Mouse (Mus musculus): ENCODE data around the gene Srd5a2. TPM values are rescaled to one million over a fixed set of nuclear protein-coding genes. Genes with fewer than 3 reads are reported as not detected.

The Srd5a2 gene
- polyA plus RNA-seq, 1 experiment: 0.11 TPM

- no peak overlapping the region for H3K27ac ChIP-seq (ENCODE audit: control insufficient read depth, insufficient read depth, low read length)
- no peaks in the 10 kb centered on the region for H3K27me3 ChIP-seq (ENCODE audit: control insufficient read depth, insufficient read depth, low read length)
- TF ChIP-seq CTCF (IDR thresholded peaks at IDR 0.05; ENCODE audit: borderline replicate concordance, control insufficient read depth, extremely low read depth, insufficient read depth, low read length, poor library complexity) (no peak), POLR2A (IDR thresholded peaks at IDR 0.05; ENCODE audit: control insufficient read depth, extremely low read depth, insufficient read depth, low read length, poor library complexity) (no peak)
- no peaks in the 10 kb centered on the region for H3K4me1 ChIP-seq (replicated peaks; ENCODE audit: control insufficient read depth, insufficient read depth, low read length)
- WGBS: 94% methylated on average over 4 of the region's 4 CpGs
- no peaks in the 10 kb centered on the region for H3K36me3 ChIP-seq (ENCODE audit: control insufficient read depth, insufficient read depth, low read length)
- H3K4me3 ChIP-seq (ENCODE audit: control insufficient read depth, insufficient read depth, low read length): no peak overlapping the region
- DNase-seq: no peak
These were observed 61.8 kb downstream of the Srd5a2 start for GRCm38 (mm10) chr17:73985936-73986335.

- no peak for DNase-seq
- no peaks in the 10 kb centered on the region for H3K36me3 ChIP-seq (ENCODE audit: control insufficient read depth, insufficient read depth, low read length)
- TF ChIP-seq CTCF (IDR thresholded peaks at IDR 0.05; ENCODE audit: borderline replicate concordance, control insufficient read depth, extremely low read depth, insufficient read depth, low read length, poor library complexity) (no peak), POLR2A (IDR thresholded peaks at IDR 0.05; ENCODE audit: control insufficient read depth, extremely low read depth, insufficient read depth, low read length, poor library complexity) (no peak)
- no peak overlapping the region for H3K27ac ChIP-seq (ENCODE audit: control insufficient read depth, insufficient read depth, low read length)
- no peak overlapping the region for H3K4me3 ChIP-seq (ENCODE audit: control insufficient read depth, insufficient read depth, low read length)
- H3K4me1 ChIP-seq (replicated peaks; ENCODE audit: control insufficient read depth, insufficient read depth, low read length): no peaks in the 10 kb centered on the region
- H3K27me3 ChIP-seq (ENCODE audit: control insufficient read depth, insufficient read depth, low read length): no peaks in the 10 kb centered on the region
- 57% methylated on average over 4 of the region's 4 CpGs for WGBS
These were observed 63.2 kb downstream of the Srd5a2 start for GRCm38 (mm10) chr17:73984508-73984907.

- TF ChIP-seq CTCF (IDR thresholded peaks at IDR 0.05; ENCODE audit: borderline replicate concordance, control insufficient read depth, extremely low read depth, insufficient read depth, low read length, poor library complexity): no peak
- TF ChIP-seq POLR2A (IDR thresholded peaks at IDR 0.05; ENCODE audit: control insufficient read depth, extremely low read depth, insufficient read depth, low read length, poor library complexity): no peak
- H3K36me3 ChIP-seq (ENCODE audit: control insufficient read depth, insufficient read depth, low read length): no peaks in the 10 kb centered on the region
- H3K27me3 ChIP-seq (ENCODE audit: control insufficient read depth, insufficient read depth, low read length): no peaks in the 10 kb centered on the region
- H3K4me1 ChIP-seq (replicated peaks; ENCODE audit: control insufficient read depth, insufficient read depth, low read length): no peaks in the 10 kb centered on the region
- no peak for DNase-seq
- no peak overlapping the region for H3K27ac ChIP-seq (ENCODE audit: control insufficient read depth, insufficient read depth, low read length)
- no peak overlapping the region for H3K4me3 ChIP-seq (ENCODE audit: control insufficient read depth, insufficient read depth, low read length)
- 92% methylated on average over 1 of the region's 1 CpGs for WGBS
These were observed 64.8 kb downstream of the Srd5a2 start for GRCm38 (mm10) chr17:73982871-73983270.

GRCm38 (mm10) chr17:73976066-73976465 is 71.7 kb downstream of the Srd5a2 start:
- no peak for DNase-seq
- H3K27ac ChIP-seq (ENCODE audit: control insufficient read depth, insufficient read depth, low read length): no peak overlapping the region

GRCm38 (mm10) chr17:73972648-73973047 is 75.1 kb downstream of the Srd5a2 start:
- no peak for TF ChIP-seq POLR2A (IDR thresholded peaks at IDR 0.05; ENCODE audit: control insufficient read depth, extremely low read depth, insufficient read depth, low read length, poor library complexity)
- TF ChIP-seq CTCF (IDR thresholded peaks at IDR 0.05; ENCODE audit: borderline replicate concordance, control insufficient read depth, extremely low read depth, insufficient read depth, low read length, poor library complexity): no peak
- no peak for DNase-seq
- H3K27ac ChIP-seq (ENCODE audit: control insufficient read depth, insufficient read depth, low read length): no peak overlapping the region

More at GRCm38 (mm10) chr17:73976066-73976465, 71.7 kb downstream of the Srd5a2 start:
- no peak overlapping the region for H3K4me3 ChIP-seq (ENCODE audit: control insufficient read depth, insufficient read depth, low read length)
- TF ChIP-seq POLR2A (IDR thresholded peaks at IDR 0.05; ENCODE audit: control insufficient read depth, extremely low read depth, insufficient read depth, low read length, poor library complexity) (no peak), CTCF (IDR thresholded peaks at IDR 0.05; ENCODE audit: borderline replicate concordance, control insufficient read depth, extremely low read depth, insufficient read depth, low read length, poor library complexity) (no peak)
- H3K4me1 ChIP-seq (replicated peaks; ENCODE audit: control insufficient read depth, insufficient read depth, low read length): no peaks in the 10 kb centered on the region
- no peaks in the 10 kb centered on the region for H3K27me3 ChIP-seq (ENCODE audit: control insufficient read depth, insufficient read depth, low read length)
- no peaks in the 10 kb centered on the region for H3K36me3 ChIP-seq (ENCODE audit: control insufficient read depth, insufficient read depth, low read length)

GRCm38 (mm10) chr17:73971291-73971690 is 76.4 kb downstream of the Srd5a2 start:
- H3K4me3 ChIP-seq (ENCODE audit: control insufficient read depth, insufficient read depth, low read length): no peak overlapping the region
- no peak for DNase-seq
- H3K27ac ChIP-seq (ENCODE audit: control insufficient read depth, insufficient read depth, low read length): no peak overlapping the region
- no peaks in the 10 kb centered on the region for H3K4me1 ChIP-seq (replicated peaks; ENCODE audit: control insufficient read depth, insufficient read depth, low read length)
- H3K27me3 ChIP-seq (ENCODE audit: control insufficient read depth, insufficient read depth, low read length): no peaks in the 10 kb centered on the region
- TF ChIP-seq CTCF (IDR thresholded peaks at IDR 0.05; ENCODE audit: borderline replicate concordance, control insufficient read depth, extremely low read depth, insufficient read depth, low read length, poor library complexity) (no peak), POLR2A (IDR thresholded peaks at IDR 0.05; ENCODE audit: control insufficient read depth, extremely low read depth, insufficient read depth, low read length, poor library complexity) (no peak)
- no peaks in the 10 kb centered on the region for H3K36me3 ChIP-seq (ENCODE audit: control insufficient read depth, insufficient read depth, low read length)
- 94% methylated on average over 4 of the region's 4 CpGs for WGBS

More at GRCm38 (mm10) chr17:73972648-73973047, 75.1 kb downstream of the Srd5a2 start:
- WGBS: 94% methylated on average over 11 of the region's 11 CpGs
- Histone ChIP-seq H3K4me3 (ENCODE audit: control insufficient read depth, insufficient read depth, low read length) (no peak overlapping the region), H3K36me3 (ENCODE audit: control insufficient read depth, insufficient read depth, low read length) (no peaks in the 10 kb centered on the region), H3K4me1 (replicated peaks; ENCODE audit: control insufficient read depth, insufficient read depth, low read length) (no peaks in the 10 kb centered on the region), H3K27me3 (ENCODE audit: control insufficient read depth, insufficient read depth, low read length) (no peaks in the 10 kb centered on the region)

Measured in thymus, adult 2 months (tissue).